Mouse (Mus musculus) CH12.LX (cell line): ENCODE results near the gene Helz2. TPM values are rescaled to one million over a fixed set of nuclear protein-coding genes. Genes with fewer than 3 reads are reported as not detected.

ENCODE experiments used
- DNase-seq: peaks from one replicate; pipeline ENCODE4 v3.0.0-alpha.2; 2013; ENCODE audit errors: extremely low read depth
- H3K27ac ChIP-seq: 2 replicates; pipeline ENCODE4 v1.5.1; 2012; ENCODE audit warnings: low read depth, mild to moderate bottlenecking, control low read depth, moderate library complexity; ENCODE audit not compliant: insufficient read depth
- H3K27me3 ChIP-seq: replicated peaks from 2 replicates; pipeline ENCODE3; 2012; ENCODE audit warnings: inconsistent platforms
- H3K36me3 ChIP-seq, 2 experiments: replicated peaks in 1 of 2; 2 replicates each; pipeline versions ENCODE3 to v1.6.1; 2012; ENCODE audit warnings: inconsistent platforms in 1 of 2, low read length in 1 of 2, mild to moderate bottlenecking in 1 of 2, mixed read lengths in 1 of 2, moderate library complexity in 1 of 2; ENCODE audit not compliant: control insufficient read depth in 1 of 2, insufficient read depth in 1 of 2
- H3K4me1 ChIP-seq, 2 experiments: 2 replicates each; pipeline ENCODE4 v1.6.1; 2012; ENCODE audit warnings: inconsistent platforms in 1 of 2, moderate library complexity in 1 of 2; ENCODE audit not compliant: insufficient read depth in 2 of 2, control insufficient read depth in 1 of 2
- H3K4me2 ChIP-seq: 2 replicates; pipeline ENCODE4 v1.6.1; 2012; ENCODE audit warnings: low read depth, mild to moderate bottlenecking, control low read depth; ENCODE audit not compliant: poor library complexity, insufficient read depth, severe bottlenecking
- H3K4me3 ChIP-seq, 3 experiments: fragments of 150-350 bp in 1 of 3; sonication (generic) in 1 of 3; replicated peaks in 1 of 3; 2 replicates each; pipeline versions ENCODE3 to v1.5.1; 2011 to 2012; ENCODE audit warnings: low read depth in 2 of 3, low read length in 2 of 3, mild to moderate bottlenecking in 2 of 3, moderate library complexity in 2 of 3, control low read depth in 1 of 3, improper control_type of control experiment in 1 of 3, inconsistent platforms in 1 of 3, mixed read lengths in 1 of 3; ENCODE audit not compliant: poor library complexity in 1 of 3
- H3K79me2 ChIP-seq: replicated peaks from 2 replicates; pipeline ENCODE4 v1.6.1; 2012; ENCODE audit warnings: mild to moderate bottlenecking, moderate library complexity; ENCODE audit not compliant: control insufficient read depth, poor library complexity, insufficient read depth, severe bottlenecking; ENCODE audit errors: extremely low read depth
- H3K9ac ChIP-seq: 2 replicates; pipeline ENCODE4 v1.6.1; 2012; ENCODE audit warnings: low read depth, mild to moderate bottlenecking, control low read depth, moderate library complexity; ENCODE audit not compliant: insufficient read depth
- H3K9me3 ChIP-seq: replicated peaks from 2 replicates; pipeline ENCODE3; 2012; ENCODE audit warnings: low read length, inconsistent platforms, mixed read lengths
- CHD1 ChIP-seq: IDR thresholded peaks from 2 replicates; pipeline ENCODE4 v1.6.1; 2012; ENCODE audit warnings: low read depth, low read length, improper control_type of control experiment, inconsistent platforms
- CHD2 ChIP-seq: IDR thresholded peaks from 2 replicates; pipeline ENCODE4 v1.6.1; 2011; ENCODE audit warnings: low read length, improper control_type of control experiment
- CTCF ChIP-seq, 2 experiments: IDR thresholded peaks in 1 of 2; conservative IDR thresholded peaks in 1 of 2; 2 replicates each; pipeline ENCODE4 v1.5.1; 2011 to 2012; ENCODE audit warnings: low read depth in 2 of 2, low read length in 2 of 2, improper control_type of control experiment in 1 of 2, inconsistent platforms in 1 of 2, mild to moderate bottlenecking in 1 of 2, moderate library complexity in 1 of 2
- ELF1 ChIP-seq: IDR thresholded peaks from 2 replicates; pipeline ENCODE4 v1.6.1; 2014; ENCODE audit warnings: low read depth, mild to moderate bottlenecking, inconsistent platforms, low read length, improper control_type of control experiment
- ETS1 ChIP-seq: conservative IDR thresholded peaks from 2 replicates; pipeline ENCODE4 v1.6.1; 2012; ENCODE audit warnings: low read depth, mild to moderate bottlenecking, inconsistent platforms, low read length, improper control_type of control experiment, moderate library complexity
- HCFC1 ChIP-seq: IDR thresholded peaks from 2 replicates; pipeline ENCODE4 v1.6.1; 2012; ENCODE audit warnings: low read depth, mild to moderate bottlenecking, inconsistent platforms, low read length, improper control_type of control experiment
- IRF4 ChIP-seq: IDR thresholded peaks from 2 replicates; pipeline ENCODE4 v1.6.1; 2014; ENCODE audit warnings: low read depth, mild to moderate bottlenecking, inconsistent platforms, low read length, improper control_type of control experiment
- JUN ChIP-seq: IDR thresholded peaks from 2 replicates; pipeline ENCODE4 v1.6.1; 2011; ENCODE audit warnings: low read depth, mild to moderate bottlenecking, low read length, improper control_type of control experiment, moderate library complexity; ENCODE audit not compliant: insufficient read depth
- JUND ChIP-seq: conservative IDR thresholded peaks from 2 replicates; pipeline ENCODE4 v1.6.1; 2011; ENCODE audit warnings: low read depth, low read length, improper control_type of control experiment
- KAT2A ChIP-seq: IDR thresholded peaks from 2 replicates; pipeline ENCODE4 v1.6.1; 2012; ENCODE audit warnings: low read length, improper control_type of control experiment, inconsistent platforms; ENCODE audit not compliant: insufficient replicate concordance
- MAFK ChIP-seq: IDR thresholded peaks from 2 replicates; pipeline ENCODE4 v1.6.1; 2011; ENCODE audit warnings: low read length, improper control_type of control experiment; ENCODE audit not compliant: insufficient replicate concordance
- MAX ChIP-seq: IDR thresholded peaks from 2 replicates; pipeline ENCODE4 v1.6.1; 2011; ENCODE audit warnings: low read length, improper control_type of control experiment
- MXI1 ChIP-seq: IDR thresholded peaks from 2 replicates; pipeline ENCODE4 v1.6.1; 2011; ENCODE audit warnings: mild to moderate bottlenecking, low read depth, low read length, improper control_type of control experiment
- NELFE ChIP-seq: IDR thresholded peaks from 2 replicates; pipeline ENCODE4 v1.6.1; 2011; ENCODE audit warnings: low read depth, low read length, improper control_type of control experiment
- POLR2A ChIP-seq: IDR thresholded peaks from 2 replicates; pipeline ENCODE4 v1.6.1; 2011; ENCODE audit warnings: low read depth, mild to moderate bottlenecking, improper control_type of control experiment, low read length
- POLR2AphosphoS2 ChIP-seq: IDR thresholded peaks from 2 replicates; pipeline ENCODE4 v1.6.1; 2011; ENCODE audit warnings: low read depth, low read length, improper control_type of control experiment
- RAD21 ChIP-seq: IDR thresholded peaks from 2 replicates; pipeline ENCODE4 v1.6.1; 2011; ENCODE audit warnings: low read depth, mild to moderate bottlenecking, low read length, improper control_type of control experiment, moderate library complexity
- SIN3A ChIP-seq: IDR thresholded peaks from 2 replicates; pipeline ENCODE4 v1.6.1; 2012; ENCODE audit warnings: low read length, improper control_type of control experiment, inconsistent platforms
- SMC3 ChIP-seq: IDR thresholded peaks from 2 replicates; pipeline ENCODE4 v1.6.1; 2011; ENCODE audit warnings: low read depth, low read length, improper control_type of control experiment
- TBP ChIP-seq: conservative IDR thresholded peaks from 2 replicates; pipeline ENCODE4 v1.6.1; 2011; ENCODE audit warnings: low read depth, low read length, improper control_type of control experiment
- USF1 ChIP-seq: IDR thresholded peaks from 2 replicates; pipeline ENCODE4 v1.6.1; 2014; ENCODE audit warnings: low read depth, mild to moderate bottlenecking, inconsistent platforms, low read length, improper control_type of control experiment
- USF2 ChIP-seq: conservative IDR thresholded peaks from 2 replicates; pipeline ENCODE4 v1.6.1; 2011; ENCODE audit warnings: low read depth, low read length, improper control_type of control experiment
- ZC3H11A ChIP-seq: IDR thresholded peaks from 2 replicates; pipeline ENCODE4 v1.6.1; 2012; ENCODE audit warnings: low read depth, mild to moderate bottlenecking, inconsistent platforms, low read length, improper control_type of control experiment
- ZKSCAN1 ChIP-seq: IDR thresholded peaks from 2 replicates; pipeline ENCODE4 v1.6.1; 2012; ENCODE audit warnings: low read depth, inconsistent platforms, low read length, improper control_type of control experiment, borderline replicate concordance
- dilution Hi-C: fragments of 300-500 bp; cut with MboI; formaldehyde crosslinking; loops from 2 replicates; pipeline ENCODE4 v1.14.3; 2020; ENCODE audit warnings: low sequenced_read_pairs; ENCODE audit not compliant: extremely low pct_unique_long_range_greater_than_20kb, extremely low pct_ligation_motif_present
- in situ Hi-C: fragments of 300-500 bp; cut with MboI; formaldehyde crosslinking; loops from 3 replicates; pipeline ENCODE4 v1.14.3; 2019; ENCODE audit warnings: low sequenced_read_pairs, low pct_ligation_motif_present, low pct_unique_long_range_greater_than_20kb, mixed read lengths
- polyA plus RNA-seq: library from polyadenylated mRNA; unstranded; fragments of >175 nt; gene quantifications from 2 replicates; pipeline ENCODE4 v1.2.1, GENCODE M21; 2012; ENCODE audit warnings: low read depth; ENCODE audit not compliant: insufficient read length
- total RNA-seq, 2 experiments: library from RNA; depleted of rRNA; stranded (reverse); fragments of 300-350 nt in 1 of 2; fragments of >200 nt in 1 of 2; gene quantifications; 2 replicates each; pipeline ENCODE4 v1.2.3; 2012 to 2014

Helz2 gene
- total and polyA plus RNA-seq, 3 experiments, result 5.6 to 18.3 (median 18.0) TPM

GRCm38 (mm10) chr2:181287338-181287957 is 45.6 kb upstream of the Helz2 start (continued):
- TF ChIP-seq MXI1, result peak; percentile 27; the same call in 1 of the 2 replicates
- no peak for TF ChIP-seq CTCF (conservative IDR thresholded peaks at IDR 0.05 in 1 of 2, IDR thresholded peaks at IDR 0.05 in 1 of 2; ENCODE audit: low read depth in 2 of 2, low read length in 2 of 2)
- no peak for TF ChIP-seq USF1
- TF ChIP-seq USF2, result no peak
- no peak for TF ChIP-seq SMC3
- no peak for TF ChIP-seq IRF4
- no peak for TF ChIP-seq ZC3H11A
- TF ChIP-seq ELF1, result peak; percentile 83
- peak; percentile 80 for TF ChIP-seq POLR2A
- no peak for TF ChIP-seq ETS1
- no peak for TF ChIP-seq ZKSCAN1
- TF ChIP-seq POLR2AphosphoS2, result peak; percentile 56; the same call in 1 of the 2 replicates
- TF ChIP-seq MAFK, result no peak
- TF ChIP-seq CHD1, result peak; percentile 75; the same call in 1 of the 2 replicates

- H3K36me3 ChIP-seq, result peaks cover 19 to 25% of the 10 kb centered on the region in 2 experiments
- no peak for DNase-seq
Measured at GRCm38 (mm10) chr2:181286629-181287337, 45.0 kb upstream of the Helz2 start.

More at GRCm38 (mm10) chr2:181286629-181287337, 45.0 kb upstream of the Helz2 start:
- TF ChIP-seq TBP (no peak), POLR2AphosphoS2 (no peak), JUN (no peak), MAFK (no peak), HCFC1 (no peak), SIN3A (no peak), NELFE (no peak), ZKSCAN1 (no peak), JUND (no peak), CTCF (conservative IDR thresholded peaks at IDR 0.05 in 1 of 2, IDR thresholded peaks at IDR 0.05 in 1 of 2; ENCODE audit: low read depth in 2 of 2, low read length in 2 of 2) (no peak), ETS1 (no peak), CHD2 (no peak), RAD21 (no peak), KAT2A (no peak), SMC3 (no peak), MAX (no peak)
- in situ Hi-C loops, result no loop called here
- Histone ChIP-seq H3K27ac (peak overlapping the region; percentile 59; the same call in 1 of the 2 replicates), H3K9ac (peak overlapping the region; percentile 95), H3K27me3 (no peaks in the 10 kb centered on the region), H3K4me1 (peaks cover 13 to 48% of the 10 kb centered on the region in 2 experiments), H3K4me2 (peak overlapping the region; percentile 79), H3K79me2 (peaks cover 43% of the 10 kb centered on the region), H3K4me3 (peak overlapping the region; percentile 73 to 82 (median 81)), H3K9me3 (no peaks in the 10 kb centered on the region)
- dilution Hi-C loops, result no loop called here
